8 mouse cellular contexts compared by ENCODE assay signal in the genomic region with DNA sequence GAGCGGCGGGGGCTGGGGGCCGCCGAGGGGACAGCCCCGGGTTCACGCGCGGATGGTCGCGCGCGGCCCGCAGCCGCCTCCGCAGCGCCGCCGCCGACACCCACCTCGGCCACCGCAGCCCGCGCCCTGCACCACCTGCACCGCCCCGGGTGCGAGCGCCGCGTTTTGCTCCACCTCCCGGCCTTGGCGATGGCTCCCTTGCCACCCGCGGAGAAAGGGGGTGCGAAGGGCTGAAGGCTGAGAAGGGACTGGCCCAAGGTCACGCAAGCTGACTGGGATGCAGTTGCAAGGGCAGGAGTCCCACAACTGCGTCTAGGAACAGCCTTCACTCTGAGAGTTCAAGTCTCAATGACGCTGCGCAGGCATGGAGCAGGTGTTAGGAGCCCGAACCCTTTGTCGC. TPM values are rescaled to one million over a fixed set of nuclear protein-coding genes. Genes with fewer than 3 reads are reported as not detected.
A peak's percentile ranks its signal among the peaks of the same experiment; 100 is the strongest.
DNase-seq lines count a peak whose midpoint lies in the region; ATAC-seq and TF ChIP-seq lines count a peak whose summit lies in the region.

No protein-coding gene starts in this region.

- H3K36me3 ChIP-seq in kidney, embryonic 14.5 days (ENCODE audit: control insufficient read depth, insufficient read depth, low read length) = peaks cover 7% of the 10 kb centered on the region; the same call in 1 of the 2 replicates
- H3K36me3 ChIP-seq in embryonic facial prominence, embryonic 15.5 days = peaks cover 20% of the 10 kb centered on the region
- H3K36me3 ChIP-seq in midbrain, postnatal 0 days (ENCODE audit: insufficient read depth, low read length) = peaks cover 7% of the 10 kb centered on the region; the same call in 1 of the 2 replicates

- H3K9ac ChIP-seq in kidney, embryonic 14.5 days (ENCODE audit: low read depth, low read length) = peak overlapping the region; percentile 73
- H3K9ac ChIP-seq in embryonic facial prominence, embryonic 15.5 days = peak overlapping the region; percentile 54
- H3K9ac ChIP-seq in midbrain, postnatal 0 days (replicated peaks; ENCODE audit: low read length, poor library complexity, severe bottlenecking) = peak overlapping the region; percentile 74

- no peaks in the 10 kb centered on the region for H3K27me3 ChIP-seq in kidney, embryonic 14.5 days (ENCODE audit: control insufficient read depth, insufficient read depth, low read length)
- H3K27me3 ChIP-seq in embryonic facial prominence, embryonic 15.5 days = no peaks in the 10 kb centered on the region
- no peaks in the 10 kb centered on the region for H3K27me3 ChIP-seq in midbrain, postnatal 0 days (ENCODE audit: insufficient read depth, low read length)

- peaks cover 27% of the 10 kb centered on the region for H3K4me1 ChIP-seq in kidney, embryonic 14.5 days (ENCODE audit: control insufficient read depth, insufficient read depth, low read length)
- H3K4me1 ChIP-seq in embryonic facial prominence, embryonic 15.5 days = peaks cover 60% of the 10 kb centered on the region
- H3K4me1 ChIP-seq in midbrain, postnatal 0 days (ENCODE audit: insufficient read depth, low read length) = 0 out of 2 replicates have a peak, but pooled peaks cover 10% of the 10 kb centered on the region

- peak overlapping the region; percentile 98 for H3K27ac ChIP-seq in kidney, embryonic 14.5 days (ENCODE audit: low read depth, low read length)
- peak overlapping the region; percentile 93 for H3K27ac ChIP-seq in embryonic facial prominence, embryonic 15.5 days (replicated peaks)
- peak overlapping the region; percentile 55; the same call in 1 of the 2 replicates for H3K27ac ChIP-seq in midbrain, postnatal 0 days (ENCODE audit: low read depth, low read length)

- H3K9me3 ChIP-seq in kidney, embryonic 14.5 days (ENCODE audit: control insufficient read depth, low read length) = no peaks in the 10 kb centered on the region
- no peaks in the 10 kb centered on the region for H3K9me3 ChIP-seq in embryonic facial prominence, embryonic 15.5 days (replicated peaks)
- H3K9me3 ChIP-seq in midbrain, postnatal 0 days (ENCODE audit: low read length) = no peaks in the 10 kb centered on the region

- TF ChIP-seq CTCF in midbrain, postnatal 0 days (IDR thresholded peaks at IDR 0.05) = no peak

- peak overlapping the region; percentile 56 for H3K4me3 ChIP-seq in kidney, embryonic 14.5 days (ENCODE audit: low read length)
- H3K4me3 ChIP-seq in embryonic facial prominence, embryonic 15.5 days (replicated peaks) = peak overlapping the region; percentile 59
- peak overlapping the region; percentile 44 for H3K4me3 ChIP-seq in midbrain, postnatal 0 days (ENCODE audit: low read depth, low read length)

- 2% methylated on average over 27 of the region's 40 CpGs for WGBS in kidney, embryonic 14.5 days
- whole genome bisulfite sequencing in embryonic facial prominence, embryonic 15.5 days = 3% methylated on average over 33 of the region's 40 CpGs
- 2% methylated on average over 34 of the region's 40 CpGs for WGBS in midbrain, postnatal 0 days

- DNase-seq in kidney, adult 11 months = no peak
- peak; percentile 93 to 96 for DNase-seq in adrenal gland, adult (ENCODE audit: inconsistent age in 2 of 2, low spot score in 1 of 2)
- DNase-seq in kidney, postnatal 10 days = peak; percentile 63
- no peak for DNase-seq in midbrain, postnatal 0 days (ENCODE audit: low spot score)
- peak; percentile 6 for DNase-seq in yolk sac, embryonic 10.5 days (ENCODE audit: low spot score)

- H3K4me2 ChIP-seq in kidney, embryonic 14.5 days (replicated peaks; ENCODE audit: low read depth, low read length) = peak overlapping the region; percentile 98
- H3K4me2 ChIP-seq in embryonic facial prominence, embryonic 15.5 days (replicated peaks) = peak overlapping the region; percentile 87
- peak overlapping the region; percentile 87 for H3K4me2 ChIP-seq in midbrain, postnatal 0 days (ENCODE audit: low read depth, low read length, poor library complexity, severe bottlenecking)

- 0 out of 2 replicates have a peak, but pooled peaks have one; percentile 26 for ATAC-seq in kidney, embryonic 14.5 days (ENCODE audit: low FRiP score, low TSS enrichment)
- ATAC-seq in embryonic facial prominence, embryonic 15.5 days (ENCODE audit: insufficient number of reproducible peaks, low FRiP score, low TSS enrichment, low read depth) = 0 out of 2 replicates have a peak, but pooled peaks have one; percentile 12
- peak; percentile 63; the same call in 1 of the 2 replicates for ATAC-seq in midbrain, postnatal 0 days (ENCODE audit: low FRiP score)
- ATAC-seq in monocyte, adult 5-6 weeks (replicated peaks; ENCODE audit: insufficient number of reproducible peaks, low FRiP score, low TSS enrichment, poor library complexity, severe bottlenecking) = no peak

RNA-seq across cellular contexts. Expression of gene Prdm11, which starts 30.9 kb away (rescaled TPM):
- polyA plus RNA-seq in kidney, embryonic 14.5 days (2014; fragmentation: Nextera tagmentation; extraction: Ambion mirVana) = 4.3 and 5.1 TPM in 2 replicates
- polyA plus RNA-seq in embryonic facial prominence, embryonic 15.5 days (2015; fragmentation: Nextera tagmentation; extraction: Ambion mirVana) = 12.0 and 12.1 TPM in 2 replicates
- total RNA-seq in midbrain, postnatal 0 days (2014; rRNA removed) = 12.2 and 14.2 TPM in 2 replicates
- 2.1 and 2.6 TPM in 2 replicates for polyA plus RNA-seq in midbrain, postnatal 0 days (2015; fragmentation: Nextera tagmentation; extraction: Ambion mirVana)
- total RNA-seq in monocyte, adult 5-6 weeks (2017) = 1.4 to 6.8 TPM (median 4.0 TPM) in 3 replicates

Comparison
In these comparisons a context has a peak if more than half of its experiments do, and no peak if none do; other contexts are left out.
1. DNase-seq: peak in adrenal gland, adult (2 of 2), kidney, postnatal 10 days (single experiment) and yolk sac, embryonic 10.5 days (single experiment); none in kidney, adult 11 months (single experiment) and midbrain, postnatal 0 days (single experiment).
2. Peak in every context shown above with its lines, with median percentiles within 50 percentile points of each other: H3K27ac ChIP-seq, H3K4me2 ChIP-seq, H3K4me3 ChIP-seq and H3K9ac ChIP-seq.